Mouse (Mus musculus): ENCODE data around the gene Cers6. TPM values are rescaled to one million over a fixed set of nuclear protein-coding genes. Genes with fewer than 3 reads are reported as not detected.

Cers6 gene
- polyA plus RNA-seq, 1 experiment from 2014 or later = 8.2 TPM

GRCm38 (mm10) chr2:69140816-69141215 lies 279.6 kb downstream of the Cers6 start:
- Histone ChIP-seq H3K27me3 (ENCODE audit: insufficient read depth, low read length) (no peaks in the 10 kb centered on the region), H3K4me3 (ENCODE audit: low read depth, low read length) (no peak overlapping the region), H3K4me1 (ENCODE audit: insufficient read depth) (peaks cover 7% of the 10 kb centered on the region), H3K36me3 (replicated peaks; ENCODE audit: insufficient read depth, low read length) (no peaks in the 10 kb centered on the region), H3K9ac (replicated peaks) (no peak overlapping the region), H3K27ac (ENCODE audit: low read depth) (no peak overlapping the region), H3K4me2 (ENCODE audit: low read depth, low read length) (no peak overlapping the region), H3K9me3 (ENCODE audit: low read length) (no peaks in the 10 kb centered on the region)
- TF ChIP-seq CTCF (IDR thresholded peaks at IDR 0.05; ENCODE audit: low read depth) = no peak
- TF ChIP-seq EP300 (IDR thresholded peaks at IDR 0.05; ENCODE audit: low read depth) = no peak
- ATAC-seq (no peak), DNase-seq (no peak)
- WGBS (ENCODE audit: insufficient replicate concordance) = 56% methylated on average over 4 of the region's 4 CpGs

- H3K4me3 ChIP-seq (ENCODE audit: low read depth, low read length) = no peak overlapping the region
- H3K27ac ChIP-seq (ENCODE audit: low read depth) = no peak overlapping the region
- TF ChIP-seq CTCF (IDR thresholded peaks at IDR 0.05; ENCODE audit: low read depth) = no peak
- TF ChIP-seq EP300 (IDR thresholded peaks at IDR 0.05; ENCODE audit: low read depth) = no peak
- H3K9ac ChIP-seq (replicated peaks) = no peak overlapping the region
- no peaks in the 10 kb centered on the region for H3K4me1 ChIP-seq (ENCODE audit: insufficient read depth)
- H3K36me3 ChIP-seq (replicated peaks; ENCODE audit: insufficient read depth, low read length) = 0 out of 2 replicates have a peak, but pooled peaks cover 3% of the 10 kb centered on the region
- no peak for DNase-seq
- no peak for ATAC-seq
- no peaks in the 10 kb centered on the region for H3K27me3 ChIP-seq (ENCODE audit: insufficient read depth, low read length)
- WGBS (ENCODE audit: insufficient replicate concordance) = 49% methylated on average over 3 of the region's 3 CpGs
- no peaks in the 10 kb centered on the region for H3K9me3 ChIP-seq (ENCODE audit: low read length)
- no peak overlapping the region for H3K4me2 ChIP-seq (ENCODE audit: low read depth, low read length)
Measured at GRCm38 (mm10) chr2:69148691-69149090, 287.4 kb downstream of the Cers6 start.

DNA sequence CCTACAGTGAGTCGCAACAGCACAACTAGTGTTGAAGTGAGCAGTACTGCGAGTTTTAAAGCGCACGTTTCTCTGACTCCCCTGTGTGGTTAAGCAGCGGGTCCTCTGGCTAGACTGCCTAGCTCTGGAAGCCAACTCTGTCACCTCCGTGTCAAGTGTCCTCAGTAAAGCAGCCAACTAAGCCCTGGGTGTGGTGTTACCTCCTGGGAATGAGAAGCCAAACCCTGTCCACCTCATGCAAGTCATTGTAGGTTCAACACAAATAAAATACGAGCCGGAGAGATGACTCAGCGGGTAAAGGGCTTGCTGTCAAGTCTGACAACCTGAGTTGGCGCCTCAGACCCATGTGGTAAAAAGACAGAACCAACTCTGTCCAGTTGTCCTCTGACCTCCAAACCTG lies 287.9 kb downstream of the Cers6 start:
- no peak overlapping the region for H3K4me3 ChIP-seq (ENCODE audit: low read depth, low read length)
- ATAC-seq = no peak
- no peak overlapping the region for H3K27ac ChIP-seq (ENCODE audit: low read depth)
- 77% methylated on average over 10 of the region's 10 CpGs for WGBS (ENCODE audit: insufficient replicate concordance)
- TF ChIP-seq EP300 (IDR thresholded peaks at IDR 0.05; ENCODE audit: low read depth) (no peak), CTCF (IDR thresholded peaks at IDR 0.05; ENCODE audit: low read depth) (no peak)
- H3K36me3 ChIP-seq (replicated peaks; ENCODE audit: insufficient read depth, low read length) = peaks cover 3% of the 10 kb centered on the region; the same call in 1 of the 2 replicates
- no peaks in the 10 kb centered on the region for H3K4me1 ChIP-seq (ENCODE audit: insufficient read depth)
- no peaks in the 10 kb centered on the region for H3K9me3 ChIP-seq (ENCODE audit: low read length)
- no peak overlapping the region for H3K9ac ChIP-seq (replicated peaks)
- no peak for DNase-seq
- no peaks in the 10 kb centered on the region for H3K27me3 ChIP-seq (ENCODE audit: insufficient read depth, low read length)
- H3K4me2 ChIP-seq (ENCODE audit: low read depth, low read length) = no peak overlapping the region

DNA sequence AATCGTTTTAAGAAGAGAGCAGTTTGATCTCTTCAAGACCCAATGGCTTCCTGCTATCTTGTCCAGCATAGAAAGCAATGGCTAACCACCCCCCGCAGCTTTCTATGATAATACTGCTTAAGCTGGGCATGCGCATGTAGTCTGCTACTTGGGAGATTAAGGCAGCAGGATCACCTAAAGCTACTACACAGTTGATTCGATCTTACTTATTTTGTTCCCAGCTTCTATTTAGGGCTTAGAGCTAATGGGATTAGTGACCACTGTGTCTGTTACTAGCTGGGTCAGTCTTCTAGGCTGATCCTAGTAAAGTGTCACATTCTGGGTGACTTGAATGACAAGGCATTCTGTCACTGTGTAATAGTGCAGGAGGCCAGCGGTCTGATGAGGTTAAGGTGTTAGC lies 289.6 kb downstream of the Cers6 start:
- DNase-seq = no peak
- WGBS (ENCODE audit: insufficient replicate concordance) = 74% methylated on average over 5 of the region's 5 CpGs
- Histone ChIP-seq H3K27ac (ENCODE audit: low read depth) (no peak overlapping the region), H3K27me3 (ENCODE audit: insufficient read depth, low read length) (no peaks in the 10 kb centered on the region), H3K9me3 (ENCODE audit: low read length) (no peaks in the 10 kb centered on the region), H3K4me2 (ENCODE audit: low read depth, low read length) (no peak overlapping the region), H3K9ac (replicated peaks) (no peak overlapping the region), H3K36me3 (replicated peaks; ENCODE audit: insufficient read depth, low read length) (peaks cover 3% of the 10 kb centered on the region; the same call in 1 of the 2 replicates), H3K4me3 (ENCODE audit: low read depth, low read length) (no peak overlapping the region), H3K4me1 (ENCODE audit: insufficient read depth) (no peaks in the 10 kb centered on the region)
- TF ChIP-seq CTCF (IDR thresholded peaks at IDR 0.05; ENCODE audit: low read depth) (no peak), EP300 (IDR thresholded peaks at IDR 0.05; ENCODE audit: low read depth) (no peak)
- ATAC-seq = no peak

GRCm38 (mm10) chr2:69155861-69156260 lies 294.6 kb downstream of the Cers6 start:
- peaks cover 3% of the 10 kb centered on the region; the same call in 1 of the 2 replicates for H3K36me3 ChIP-seq (replicated peaks; ENCODE audit: insufficient read depth, low read length)
- WGBS (ENCODE audit: insufficient replicate concordance) = 65% methylated on average over 3 of the region's 3 CpGs
- no peaks in the 10 kb centered on the region for H3K9me3 ChIP-seq (ENCODE audit: low read length)
- H3K4me3 ChIP-seq (ENCODE audit: low read depth, low read length) = no peak overlapping the region
- H3K4me2 ChIP-seq (ENCODE audit: low read depth, low read length) = no peak overlapping the region
- TF ChIP-seq EP300 (IDR thresholded peaks at IDR 0.05; ENCODE audit: low read depth) = no peak
- TF ChIP-seq CTCF (IDR thresholded peaks at IDR 0.05; ENCODE audit: low read depth) = no peak
- no peak for ATAC-seq
- peaks cover 7% of the 10 kb centered on the region for H3K4me1 ChIP-seq (ENCODE audit: insufficient read depth)
- H3K9ac ChIP-seq (replicated peaks) = no peak overlapping the region
- H3K27ac ChIP-seq (ENCODE audit: low read depth) = no peak overlapping the region
- no peak for DNase-seq
- H3K27me3 ChIP-seq (ENCODE audit: insufficient read depth, low read length) = no peaks in the 10 kb centered on the region

- Histone ChIP-seq H3K4me2 (ENCODE audit: low read depth, low read length) (no peak overlapping the region), H3K27me3 (ENCODE audit: insufficient read depth, low read length) (no peaks in the 10 kb centered on the region), H3K36me3 (replicated peaks; ENCODE audit: insufficient read depth, low read length) (peaks cover 3% of the 10 kb centered on the region; the same call in 1 of the 2 replicates), H3K27ac (ENCODE audit: low read depth) (no peak overlapping the region), H3K9ac (replicated peaks) (no peak overlapping the region), H3K4me3 (ENCODE audit: low read depth, low read length) (no peak overlapping the region), H3K4me1 (ENCODE audit: insufficient read depth) (peaks cover 7% of the 10 kb centered on the region), H3K9me3 (ENCODE audit: low read length) (no peaks in the 10 kb centered on the region)
- DNase-seq (no peak), ATAC-seq (no peak)
- WGBS (ENCODE audit: insufficient replicate concordance) = 63% methylated on average over 7 of the region's 7 CpGs
- no peak for TF ChIP-seq EP300 (IDR thresholded peaks at IDR 0.05; ENCODE audit: low read depth)
- no peak for TF ChIP-seq CTCF (IDR thresholded peaks at IDR 0.05; ENCODE audit: low read depth)
Measured at GRCm38 (mm10) chr2:69156283-69156682, 295.0 kb downstream of the Cers6 start.

DNA sequence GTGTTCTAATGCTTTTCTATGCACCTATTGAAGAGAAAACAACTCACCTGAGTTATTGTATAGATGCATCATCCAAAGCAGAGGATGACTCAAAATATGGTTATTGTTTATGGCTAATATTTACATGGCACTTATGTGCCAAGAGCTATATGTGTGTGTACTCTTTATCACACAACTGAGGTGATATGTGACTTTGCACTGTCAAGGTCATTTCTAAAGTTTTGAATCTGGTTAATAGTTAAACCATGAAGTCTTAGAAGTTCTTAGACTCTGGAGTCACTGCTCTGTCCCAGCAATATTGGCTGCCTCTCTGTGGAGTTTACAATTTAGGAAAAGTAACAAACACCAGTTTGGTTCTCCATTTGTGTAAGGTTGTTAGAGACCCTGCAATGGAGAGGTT lies 297.7 kb downstream of the Cers6 start:
- Histone ChIP-seq H3K27me3 (ENCODE audit: insufficient read depth, low read length) (no peaks in the 10 kb centered on the region), H3K36me3 (replicated peaks; ENCODE audit: insufficient read depth, low read length) (no peaks in the 10 kb centered on the region; the same call in none of the 2 replicates), H3K4me1 (ENCODE audit: insufficient read depth) (peaks cover 7% of the 10 kb centered on the region), H3K27ac (ENCODE audit: low read depth) (no peak overlapping the region), H3K9me3 (ENCODE audit: low read length) (no peaks in the 10 kb centered on the region), H3K4me3 (ENCODE audit: low read depth, low read length) (no peak overlapping the region), H3K9ac (replicated peaks) (no peak overlapping the region), H3K4me2 (ENCODE audit: low read depth, low read length) (no peak overlapping the region)
- DNase-seq (no peak), ATAC-seq (no peak)
- TF ChIP-seq EP300 (IDR thresholded peaks at IDR 0.05; ENCODE audit: low read depth) (no peak), CTCF (IDR thresholded peaks at IDR 0.05; ENCODE audit: low read depth) (no peak)

Other genes with a start within 250 kb of the Cers6 start
- gene 4932414N04Rik, start 205.0 kb upstream of the Cers6 start, polyA plus RNA-seq (2015; fragmentation: Nextera tagmentation; extraction: Ambion mirVana) = not detected in 2 replicates